Mouse (Mus musculus) erythroid progenitor cell, adult 5-6 weeks (primary cell): ENCODE measurements around the gene Kdm6b. TPM values are rescaled to one million over a fixed set of nuclear protein-coding genes. Genes with fewer than 3 reads are reported as not detected.
A peak's percentile ranks its signal among the peaks of the same experiment; 100 is the strongest.

Source experiments
- ATAC-seq: replicated peaks from 2 replicates; pipeline ENCODE4 v1.8.0; 2016; ENCODE audit warnings: moderate number of reproducible peaks, mild to moderate bottlenecking, moderate TSS enrichment, inconsistent platforms; ENCODE audit not compliant: poor library complexity, low FRiP score, severe bottlenecking
- total RNA-seq, 2 experiments: library from RNA; stranded (forward) in 1 of 2; stranded (reverse) in 1 of 2; fragments of 150-400 nt in 1 of 2; fragments of 186-747, 209-891 nt in 1 of 2; gene quantifications; 2 replicates each; pipeline versions ENCODE4 v1.2.3 to v1.2.4; 2015 to 2017; ENCODE audit warnings: low replicate concordance in 2 of 2

Gene Kdm6b
- total RNA-seq, 2 experiments from 2014 or later = 1.2 to 11.7 TPM

DNA sequence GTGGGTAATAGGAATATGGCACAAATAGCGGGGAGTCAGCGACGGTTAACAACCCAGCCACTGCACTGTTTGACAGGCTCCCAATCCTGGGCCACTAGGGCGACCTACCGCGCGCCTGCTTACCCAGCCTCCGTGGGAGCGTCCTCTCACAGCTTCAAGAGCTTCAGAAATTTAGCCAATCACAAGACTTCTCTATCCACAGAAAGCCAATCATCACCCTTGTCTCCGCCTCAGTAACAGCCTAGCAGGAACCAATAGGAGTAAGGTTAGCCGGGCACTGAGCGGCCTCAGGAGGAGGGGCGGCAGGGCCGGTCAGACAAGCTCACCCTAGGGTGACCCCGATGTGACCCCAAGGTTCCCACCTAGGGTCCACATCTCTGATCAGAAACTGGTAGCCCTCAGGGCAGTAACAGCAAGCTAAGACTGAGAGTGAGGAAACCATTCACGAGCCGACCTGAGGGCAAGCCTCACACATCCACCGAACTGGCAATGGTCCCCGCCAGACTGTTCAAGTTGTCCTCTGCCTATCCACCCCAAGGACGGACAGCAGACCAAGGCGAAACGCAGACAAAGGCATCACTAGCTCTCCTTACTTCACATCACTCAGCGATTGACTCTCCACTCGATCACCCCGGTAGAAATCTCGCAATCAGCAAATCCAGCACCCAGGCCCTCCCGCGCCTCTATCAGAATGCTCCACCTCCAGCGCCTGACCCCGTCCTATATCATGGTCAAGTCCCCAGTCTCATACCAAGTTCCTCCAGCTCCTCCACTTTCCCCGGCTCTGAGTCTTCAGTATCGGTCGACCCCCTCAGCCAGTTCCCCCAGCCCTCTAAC, 4.7 kb downstream of the Kdm6b start:
- ATAC-seq = peak; percentile 82

DNA sequence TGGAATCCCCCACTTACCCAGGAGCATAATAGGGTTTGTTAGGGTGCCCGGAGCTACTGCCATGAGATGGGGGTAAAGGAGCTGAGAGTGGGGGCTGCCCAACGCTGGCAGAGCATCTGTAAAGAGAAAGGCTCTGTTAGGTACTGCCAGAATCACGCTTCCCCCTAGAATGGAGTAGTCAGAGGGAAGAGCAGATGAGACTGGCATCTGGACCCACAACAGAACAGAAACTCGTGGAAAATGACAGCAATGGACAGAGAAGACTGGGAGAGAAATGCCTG, 5.8 kb downstream of the Kdm6b start:
- ATAC-seq = no peak

DNA sequence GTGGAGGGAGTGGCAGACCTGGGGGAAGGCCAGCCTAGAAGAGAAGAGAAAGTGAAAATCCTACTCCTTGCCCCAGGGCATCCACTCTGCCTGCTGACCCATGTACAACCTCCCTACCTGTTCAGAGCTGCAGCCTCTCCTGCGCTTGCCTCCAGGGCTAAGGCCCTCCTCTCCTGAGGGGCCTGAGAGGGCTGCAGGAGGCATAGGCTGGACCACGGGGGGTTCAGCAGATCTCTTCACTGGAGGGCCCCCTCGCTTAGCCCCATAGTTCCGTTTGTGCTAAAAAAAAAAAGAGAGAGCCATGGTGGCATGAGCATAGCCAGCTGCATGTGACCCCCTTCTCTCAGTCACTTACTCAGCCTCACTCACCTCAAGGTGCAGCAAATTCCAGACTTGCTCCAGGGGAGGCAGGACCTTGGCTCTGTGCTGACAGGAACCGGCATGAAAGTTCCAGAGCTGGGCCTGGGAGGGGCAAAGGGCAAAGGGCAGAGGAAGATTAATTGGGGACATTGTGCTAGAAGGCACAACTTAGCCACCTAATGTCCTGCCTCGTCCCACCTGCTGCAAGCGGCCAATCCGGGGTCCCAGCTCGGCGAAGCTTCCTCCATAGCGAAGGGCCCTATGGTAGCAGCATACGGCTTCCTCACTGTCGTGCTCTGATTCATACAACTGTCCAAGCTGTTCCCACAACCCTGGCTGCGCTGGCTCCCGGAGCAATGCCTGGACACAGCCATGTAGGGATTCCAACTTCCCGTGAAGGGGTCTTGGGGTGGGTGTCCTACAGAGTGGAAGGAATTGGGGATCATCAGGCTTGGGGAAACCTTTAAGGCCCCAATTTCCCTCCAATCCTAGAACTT, 6.4 kb downstream of the Kdm6b start:
- ATAC-seq = no peak

DNA sequence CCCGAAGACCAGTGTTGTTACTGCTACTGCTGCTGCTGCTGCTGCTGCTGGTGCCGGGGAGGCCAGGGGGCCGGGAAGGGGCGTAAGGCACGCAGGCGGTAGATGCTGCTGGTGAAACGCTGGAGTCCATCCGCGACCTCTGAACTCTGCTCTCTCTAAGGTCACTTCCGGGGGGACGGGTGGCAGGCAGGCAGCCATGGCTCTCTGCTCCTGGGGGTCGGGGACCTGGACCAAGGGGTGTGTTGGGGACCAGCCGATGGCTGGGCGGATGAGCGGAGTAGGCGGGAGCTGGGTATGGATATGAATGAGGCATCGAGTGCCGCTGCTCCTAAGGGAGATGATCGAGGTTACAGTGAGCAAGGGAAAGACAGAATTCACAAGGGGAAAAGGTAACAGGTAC, 7.2 kb downstream of the Kdm6b start:
- no peak for ATAC-seq

DNA sequence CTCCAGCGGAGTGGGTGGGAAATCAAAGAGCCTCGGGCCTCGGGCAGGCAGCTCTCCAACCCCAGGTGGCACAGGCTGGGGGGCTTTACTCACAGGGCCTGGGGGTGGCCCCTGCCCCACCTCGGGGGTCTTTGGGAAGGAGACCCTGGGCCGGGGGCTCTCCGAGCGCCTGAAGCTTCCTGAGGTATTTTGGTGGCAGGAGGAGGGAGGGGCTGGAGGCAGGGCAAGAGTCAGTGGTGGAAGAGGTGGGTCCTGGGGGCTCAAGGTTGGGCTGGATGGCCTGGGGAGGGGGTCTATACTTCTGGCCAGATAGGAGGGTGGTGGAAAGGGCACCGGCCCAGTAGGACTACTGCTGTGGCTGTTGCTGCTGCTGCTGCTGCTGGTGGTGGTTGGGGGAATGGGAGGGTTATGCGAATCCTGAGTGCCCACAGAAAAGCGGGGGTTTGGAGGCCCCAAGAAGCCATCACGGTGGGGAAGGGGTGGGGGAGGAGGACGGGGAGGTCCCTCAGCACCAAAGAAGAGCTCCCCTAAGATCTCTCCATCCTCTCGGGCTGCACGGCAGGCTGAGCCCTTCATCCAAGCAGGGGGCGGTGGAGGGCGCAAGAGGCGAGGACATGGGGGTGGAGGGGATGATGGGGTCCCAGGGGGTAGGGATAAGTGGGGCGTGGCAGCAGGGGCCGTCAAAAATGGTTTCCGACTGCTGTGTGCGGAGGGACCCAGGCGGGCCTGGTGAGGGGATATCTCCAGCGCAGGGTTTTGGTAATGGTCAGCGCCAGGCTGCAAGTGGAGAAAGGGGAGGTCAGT, 7.9 kb downstream of the Kdm6b start:
- ATAC-seq = no peak

DNA sequence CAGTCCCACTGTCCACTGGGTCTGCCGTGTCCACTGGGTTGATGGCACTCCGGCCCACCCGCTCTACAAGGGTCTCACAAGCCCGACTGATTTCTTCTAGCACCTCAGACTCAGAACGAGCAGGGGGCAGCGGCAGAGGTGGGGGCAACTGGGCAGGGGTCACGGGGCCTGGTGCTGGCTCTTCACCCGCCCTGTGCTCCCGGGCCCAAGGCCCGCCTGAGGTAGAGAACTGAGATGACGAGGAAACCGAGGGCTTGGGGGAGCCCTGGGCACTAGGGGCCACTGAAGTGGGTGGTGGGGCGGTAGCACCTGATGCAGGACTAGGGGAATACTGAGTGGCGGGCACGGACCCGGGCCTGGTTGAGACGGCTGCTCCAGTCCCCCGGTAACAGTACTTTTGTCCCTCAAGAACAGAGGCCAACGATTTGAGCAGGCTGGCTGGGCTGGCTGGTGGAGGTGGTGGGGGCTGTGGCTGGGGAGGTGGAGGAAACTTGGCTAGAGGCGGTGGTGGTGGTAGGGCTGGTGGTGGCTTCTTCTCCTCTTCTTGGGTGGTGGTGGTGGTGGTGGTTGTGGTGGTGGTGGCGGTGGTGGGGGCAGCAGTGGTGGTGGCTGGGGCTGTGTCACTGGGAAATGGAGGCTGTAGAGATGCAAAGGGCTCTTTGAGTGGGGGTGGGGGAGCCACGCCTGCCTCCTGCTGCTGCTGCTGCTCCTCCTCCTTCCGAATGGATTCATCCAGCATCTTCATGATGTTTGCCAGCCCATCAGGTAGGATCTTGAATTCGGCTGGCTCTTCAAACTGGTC, 8.7 kb downstream of the Kdm6b start:
- no peak for ATAC-seq

DNA sequence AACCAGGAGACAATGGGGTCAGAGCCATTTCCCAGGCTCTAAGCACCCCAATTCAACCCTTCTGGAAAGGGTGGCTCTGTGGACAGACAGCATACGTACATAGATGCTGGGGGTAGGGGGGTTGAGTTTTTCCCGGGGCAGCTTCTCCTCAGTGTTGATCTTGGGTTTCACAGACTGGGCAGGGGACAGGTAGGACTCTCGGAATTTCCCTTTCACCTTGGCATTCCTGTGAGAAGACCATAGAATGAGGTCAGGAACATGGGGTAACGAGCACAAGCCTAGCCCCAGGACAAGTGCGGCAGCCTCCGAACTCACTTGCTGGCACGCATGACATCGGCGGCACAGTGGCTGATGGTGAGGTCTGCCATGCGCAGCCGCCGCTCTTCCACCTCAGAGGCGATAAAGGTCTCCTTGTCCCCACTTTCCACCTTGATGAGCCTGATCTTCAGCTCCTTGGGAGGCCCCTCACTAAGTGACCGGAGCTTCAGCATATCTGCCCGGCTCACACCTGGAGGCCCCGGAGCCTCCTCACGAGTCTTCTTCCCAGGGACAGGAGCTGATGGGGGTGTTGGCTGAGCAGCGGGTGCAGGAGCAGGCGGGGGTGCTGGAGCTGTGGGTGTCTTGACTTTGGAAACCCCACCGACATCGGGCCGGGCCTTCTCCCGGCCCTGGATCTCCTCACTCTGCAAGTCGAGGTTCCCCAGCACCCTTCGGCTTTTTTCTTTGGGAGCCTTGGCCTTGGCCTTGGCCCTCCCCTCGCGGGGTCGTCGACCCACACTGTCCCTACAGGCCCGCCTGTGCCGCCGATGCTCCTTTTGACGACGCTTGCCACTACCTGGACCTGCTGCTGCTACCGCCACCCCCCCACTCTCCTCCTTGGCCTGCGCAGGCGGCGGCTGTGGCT, 9.5 kb downstream of the Kdm6b start:
- ATAC-seq = no peak

DNA sequence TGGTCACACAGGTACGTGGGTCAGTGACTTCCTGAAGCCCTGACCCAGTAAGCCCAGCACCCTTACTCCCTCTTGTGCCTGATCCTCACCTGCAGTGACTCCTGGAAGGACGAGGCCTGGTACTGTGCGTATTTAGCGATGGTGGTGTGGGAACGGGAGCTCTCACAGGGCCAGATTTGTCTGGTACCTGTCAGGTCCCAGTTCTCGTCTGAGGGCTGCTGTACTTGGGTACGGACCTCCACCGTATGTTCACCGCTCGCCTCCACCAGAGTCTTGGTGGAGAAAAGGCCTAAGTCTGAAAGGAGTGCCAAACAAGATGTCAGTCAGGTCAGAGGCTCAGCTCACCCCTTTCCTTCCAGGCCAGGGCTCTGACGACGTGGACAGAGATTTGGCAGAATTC, 11.5 kb downstream of the Kdm6b start:
- ATAC-seq = no peak

DNA sequence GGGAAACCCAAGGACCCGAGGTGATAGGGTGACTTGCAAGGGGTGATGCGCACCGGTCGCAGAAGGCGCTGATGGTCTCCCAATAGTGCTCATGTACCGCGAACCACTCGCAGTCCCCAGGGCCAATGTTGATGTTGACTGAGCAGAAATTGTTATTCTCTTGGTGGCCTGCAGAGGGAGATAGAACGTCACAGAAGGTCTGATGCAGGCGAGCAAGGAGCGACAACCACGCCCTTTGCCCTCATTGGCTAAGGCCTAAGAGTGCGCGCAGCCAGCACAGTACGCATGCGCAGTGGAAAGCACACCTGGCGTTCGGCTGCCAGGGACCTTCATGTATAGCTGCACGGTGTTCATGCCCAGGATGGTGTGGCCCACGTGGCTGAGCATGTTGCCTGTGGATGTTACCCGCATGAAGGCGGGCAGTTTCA, 12.3 kb downstream of the Kdm6b start:
- ATAC-seq = peak; percentile 86

DNA sequence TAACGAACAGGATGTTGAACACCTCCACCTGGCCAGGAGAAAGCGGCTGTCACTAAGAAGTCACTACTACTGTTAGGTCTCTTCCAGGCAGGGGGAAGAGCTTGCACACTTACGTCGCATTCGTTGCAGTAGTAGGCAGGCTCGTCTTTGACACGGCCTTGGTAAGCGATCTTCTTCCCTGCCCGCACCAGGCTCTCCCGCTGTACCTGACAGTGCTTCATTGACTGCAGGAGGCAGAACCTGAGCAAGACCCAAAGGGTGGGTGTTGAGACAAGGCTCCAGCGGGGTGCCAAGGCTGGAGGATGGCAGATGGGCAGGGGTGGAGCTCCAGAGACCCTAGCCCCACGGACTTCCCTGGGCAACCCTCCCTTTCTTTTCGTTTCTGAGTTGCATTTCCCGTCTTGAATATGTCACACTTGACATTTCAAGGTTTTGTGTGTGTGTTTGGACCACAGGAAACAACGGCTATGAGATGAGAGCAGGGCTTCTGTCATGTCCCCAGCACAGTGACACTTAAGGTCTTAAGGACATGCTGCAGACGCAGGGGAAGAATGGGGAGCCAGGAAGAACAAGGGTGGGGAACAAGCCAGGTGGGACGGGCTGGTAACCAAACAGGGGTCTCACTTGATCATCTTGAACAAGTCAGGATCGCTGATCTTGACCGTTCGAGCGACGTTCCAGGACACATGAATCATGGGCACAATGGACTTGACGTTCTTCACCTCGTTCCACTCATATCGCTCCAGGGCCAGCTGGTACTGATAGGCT, 13.2 kb downstream of the Kdm6b start:
- ATAC-seq = no peak

DNA sequence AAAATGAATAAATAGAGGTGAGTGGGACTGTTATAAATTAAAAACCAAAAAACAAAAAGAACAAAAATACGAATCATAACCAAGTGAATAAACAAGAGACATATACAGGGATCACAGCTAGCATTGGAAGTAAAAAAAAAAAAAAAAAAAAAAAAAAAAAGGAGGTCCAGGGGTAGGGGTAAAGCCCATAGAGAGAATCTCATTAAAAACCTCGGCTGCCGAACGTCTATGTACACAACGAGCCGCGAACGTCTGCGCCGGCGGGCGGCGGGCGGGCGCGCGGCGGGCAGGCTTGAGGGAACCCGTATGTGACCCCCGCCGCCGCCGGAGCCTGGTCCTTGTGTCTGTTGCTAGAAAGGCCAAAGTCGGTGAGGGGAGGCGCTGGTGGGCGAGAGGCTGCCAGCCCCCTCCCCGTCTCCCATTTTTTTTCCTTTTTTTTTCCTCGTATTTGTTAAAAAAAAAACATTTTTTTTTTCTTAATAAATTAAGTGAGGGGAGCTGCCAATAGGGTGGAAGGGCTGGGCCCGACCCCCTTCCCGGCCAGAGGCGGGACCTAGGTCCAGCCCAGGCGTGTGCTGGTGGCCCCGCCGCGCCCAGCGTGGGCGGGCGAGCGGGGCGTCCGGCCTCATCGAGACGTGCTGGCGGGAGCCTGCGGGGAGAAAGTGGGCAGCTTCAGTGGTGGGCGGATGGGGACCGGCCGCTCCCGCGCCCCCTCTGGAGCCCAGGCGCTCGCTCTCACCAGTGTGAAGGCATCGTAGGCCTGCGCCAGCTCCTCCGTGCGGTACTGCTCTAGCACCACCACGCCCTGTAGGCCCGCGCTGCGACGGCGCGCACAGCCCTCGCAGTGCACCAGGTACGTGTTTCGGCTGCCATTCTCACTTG, 14.0 kb downstream of the Kdm6b start:
- no peak for ATAC-seq

DNA sequence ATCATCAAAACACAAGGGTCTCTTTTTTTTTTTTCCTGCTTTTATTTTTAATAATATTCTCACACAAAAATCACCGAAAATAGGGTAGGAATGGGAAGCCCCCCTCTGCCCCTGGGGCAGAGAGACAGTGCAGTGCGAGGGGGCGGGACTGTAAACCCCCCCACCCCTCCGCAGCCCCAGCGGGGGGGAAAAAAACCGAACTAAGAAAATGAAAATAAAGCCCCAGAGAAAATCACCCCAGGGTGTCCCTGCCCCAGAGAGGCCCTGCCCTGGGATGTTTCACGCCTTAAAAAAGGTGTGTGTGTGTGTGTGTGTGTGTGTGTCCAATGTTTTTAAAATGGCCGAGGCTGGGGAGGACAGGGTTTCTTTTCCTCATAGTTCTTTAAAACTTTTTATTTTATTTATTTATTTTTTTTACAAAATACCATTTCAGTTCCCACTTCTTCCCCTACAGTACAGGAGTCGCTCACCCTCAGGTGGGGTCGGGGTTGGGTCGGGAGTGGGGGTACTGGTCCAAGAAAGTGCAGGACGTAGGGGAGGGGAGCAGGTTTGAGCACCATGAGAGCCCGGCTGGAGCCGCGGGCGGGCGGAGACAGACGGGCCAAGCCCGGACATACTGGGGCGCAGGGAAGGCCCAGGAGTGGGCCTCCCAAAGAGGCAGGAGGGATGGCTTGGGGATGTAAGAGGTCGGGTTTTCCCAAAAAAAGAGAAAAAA, 14.8 kb downstream of the Kdm6b start:
- ATAC-seq = no peak

DNA sequence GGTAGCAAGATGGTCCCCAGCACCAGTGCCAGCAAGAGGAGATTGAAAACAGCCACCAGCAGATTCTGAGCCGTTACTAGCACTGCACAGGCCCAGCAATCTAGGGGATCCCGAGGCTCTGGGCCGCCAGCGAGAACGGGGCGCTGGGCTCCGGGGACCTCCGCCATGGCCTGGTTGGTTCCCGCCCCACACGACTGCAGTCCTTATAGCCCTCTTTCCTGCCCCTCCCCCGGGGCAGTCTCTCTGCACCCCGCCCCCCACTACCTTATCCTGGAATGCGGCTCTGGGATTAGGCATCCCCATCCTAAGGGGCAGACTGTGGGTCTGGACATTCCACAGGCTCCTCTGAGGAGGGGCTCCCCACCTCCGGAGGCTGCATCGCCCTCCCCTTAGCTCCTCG, 15.4 kb downstream of the Kdm6b start, which contains the start of gene Tmem88:
Gene Tmem88 (minus strand): TSS at position 176 of the 400 bp plus-strand sequence.
- ATAC-seq = no peak

DNA sequence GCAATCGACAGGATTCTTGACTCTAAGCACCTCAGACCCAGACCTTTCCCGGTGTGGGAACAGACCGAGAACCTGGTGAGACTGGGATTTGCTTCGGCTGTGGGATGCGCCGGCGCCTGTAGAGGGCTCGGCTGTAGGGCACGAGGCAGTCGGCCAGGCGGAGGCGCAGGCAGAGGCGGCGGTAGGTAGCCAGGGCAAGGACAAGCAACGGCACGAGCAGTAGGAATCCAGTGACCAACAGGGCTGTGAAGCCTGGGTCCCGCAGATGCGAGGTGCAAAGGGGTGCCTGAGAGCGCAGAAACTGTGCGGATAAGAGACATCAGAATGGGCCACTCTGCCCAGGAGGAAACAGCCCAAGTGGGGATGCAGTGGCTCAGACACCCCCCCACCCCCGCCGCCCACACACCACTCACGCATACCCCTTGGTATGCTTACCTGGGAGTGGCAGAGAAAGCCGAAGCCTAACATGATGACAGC, 15.9 kb downstream of the Kdm6b start:
- ATAC-seq = no peak

DNA sequence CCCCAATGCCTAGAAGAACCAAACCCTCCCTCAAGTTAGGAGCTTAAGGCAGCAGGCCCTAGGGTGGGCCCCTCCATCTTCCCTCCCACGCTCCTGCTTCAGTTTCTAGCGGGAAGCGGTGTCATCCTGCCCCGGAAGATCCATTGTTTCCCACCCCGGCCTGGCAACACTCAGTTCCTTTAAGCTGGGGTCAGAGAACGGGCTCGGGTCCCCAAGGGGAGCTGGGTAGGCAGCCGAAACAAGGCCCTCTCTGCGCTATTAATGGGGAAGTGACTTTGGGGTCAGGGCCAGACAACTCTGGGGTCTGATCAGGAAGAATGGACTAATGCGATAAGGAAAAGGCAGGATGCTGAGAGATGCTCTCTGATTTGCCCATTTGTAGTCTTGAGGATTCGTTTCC, 16.7 kb downstream of the Kdm6b start:
- ATAC-seq = no peak
